Mouse (Mus musculus) large intestine, adult 2 months (tissue): ENCODE data around the gene Dmd. TPM values are rescaled to one million over a fixed set of nuclear protein-coding genes. Genes with fewer than 3 reads are reported as not detected.

ENCODE experiments used
- DNase-seq: peaks from one replicate; pipeline ENCODE4 v3.0.0-alpha.2; 2012; ENCODE audit warnings: low read depth, low spot score
- WGBS: fragments of 180-500 bp; shearing (Covaris S2); methylation state at CpG from one replicate; pipeline ENCODE4 v1.1.7; 2018; 5-methylcytosine and 5-hydroxymethylcytosine counted together
- polyA plus RNA-seq: library from polyadenylated mRNA; depleted of rRNA; stranded (reverse); fragments of >200 nt; gene quantifications from 2 replicates; pipeline ENCODE4 v1.2.3, GENCODE M21; 2012

Dmd gene
- polyA plus RNA-seq, 1 experiment: 5.3 TPM

- WGBS: 93% methylated on average over 3 of the region's 3 CpGs
These were observed 2250.7 kb downstream of the Dmd start for GRCm38 (mm10) chrX:85199398-85199797.

GRCm38 (mm10) chrX:85207001-85207400 is 2258.3 kb downstream of the Dmd start:
- 93% methylated on average over 2 of the region's 2 CpGs for WGBS
- no peak for DNase-seq

More at GRCm38 (mm10) chrX:85199398-85199797, 2250.7 kb downstream of the Dmd start:
- no peak for DNase-seq

- no peak for DNase-seq
These were observed 2278.2 kb downstream of the Dmd start for GRCm38 (mm10) chrX:85226883-85227282.

DNA sequence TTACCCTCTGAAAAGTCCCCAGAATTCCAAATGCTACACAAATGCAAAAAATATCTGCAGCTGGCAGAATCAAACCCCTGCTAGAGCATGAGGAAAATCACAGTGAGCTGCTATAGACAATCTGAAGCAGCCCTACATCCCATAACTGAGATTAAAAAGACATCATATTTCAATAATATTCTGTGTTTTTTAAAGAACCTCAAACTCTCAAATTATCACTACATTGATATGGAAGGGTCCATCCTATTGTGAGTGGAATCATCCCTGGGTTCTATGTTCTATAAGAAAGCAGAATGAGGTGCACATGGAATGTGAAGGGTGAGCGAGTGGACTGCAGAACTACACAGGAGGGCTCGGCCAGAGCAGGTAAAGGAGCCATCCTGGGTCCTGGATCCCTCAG is 2300.7 kb downstream of the Dmd start, which contains the start of gene Fthl17a:
Fthl17a (plus strand) TSS at position 301 of the 400 bp plus-strand sequence.
- no peak for DNase-seq
- 83% methylated on average over 2 of the region's 2 CpGs for WGBS
